Mouse (Mus musculus) thymus, adult 2 months (tissue): Measurements from ENCODE around the gene Ankrd34a. TPM values are rescaled to one million over a fixed set of nuclear protein-coding genes. Genes with fewer than 3 reads are reported as not detected.

Experiments
- DNase-seq: peaks from one replicate; pipeline ENCODE4 v3.0.0; 2021
- H3K27ac ChIP-seq: fragments of 200-500 bp; 2 replicates; pipeline ENCODE4 v1.5.1; 2012; ENCODE audit warnings: low read length, control low read depth; ENCODE audit not compliant: control insufficient read depth, insufficient read depth
- H3K27me3 ChIP-seq: fragments of 200-500 bp; 2 replicates; pipeline ENCODE4 v1.6.1; 2012; ENCODE audit warnings: mild to moderate bottlenecking, low read length, moderate library complexity, mixed read lengths; ENCODE audit not compliant: control insufficient read depth, insufficient read depth
- H3K36me3 ChIP-seq: fragments of 200-500 bp; 2 replicates; pipeline ENCODE4 v1.6.1; 2012; ENCODE audit warnings: mild to moderate bottlenecking, low read length, moderate library complexity; ENCODE audit not compliant: control insufficient read depth, insufficient read depth
- H3K4me1 ChIP-seq: fragments of 200-500 bp; replicated peaks from 2 replicates; pipeline ENCODE4 v1.6.1; 2012; ENCODE audit warnings: low read length; ENCODE audit not compliant: control insufficient read depth, insufficient read depth
- H3K4me3 ChIP-seq: fragments of 200-500 bp; 2 replicates; pipeline ENCODE4 v1.5.1; 2012; ENCODE audit warnings: mild to moderate bottlenecking, low read length, control low read depth, moderate library complexity; ENCODE audit not compliant: control insufficient read depth, insufficient read depth
- CTCF ChIP-seq: fragments of 200-500 bp; IDR thresholded peaks from 2 replicates; pipeline ENCODE4 v1.5.1; 2012; ENCODE audit warnings: mild to moderate bottlenecking, control low read depth, low read length, moderate library complexity, borderline replicate concordance; ENCODE audit not compliant: control insufficient read depth, poor library complexity, insufficient read depth; ENCODE audit errors: extremely low read depth
- POLR2A ChIP-seq: fragments of 200-500 bp; IDR thresholded peaks from 2 replicates; pipeline ENCODE4 v1.6.1; 2012; ENCODE audit warnings: mild to moderate bottlenecking, low read length, control low read depth, moderate library complexity; ENCODE audit not compliant: control insufficient read depth, poor library complexity, insufficient read depth; ENCODE audit errors: extremely low read depth
- WGBS: fragments of 180-500 bp; shearing (Covaris S2); methylation state at CpG from one replicate; pipeline ENCODE4 v1.1.7; 2018; 5-methylcytosine and 5-hydroxymethylcytosine counted together
- polyA plus RNA-seq: library from polyadenylated mRNA; depleted of rRNA; stranded (reverse); fragments of >200 nt; gene quantifications from 2 replicates; pipeline ENCODE4 v1.2.3, GENCODE M21; 2012; rRNA removed

Gene Ankrd34a
- 0.18 and 0.49 TPM in 2 replicates for polyA plus RNA-seq

DNA sequence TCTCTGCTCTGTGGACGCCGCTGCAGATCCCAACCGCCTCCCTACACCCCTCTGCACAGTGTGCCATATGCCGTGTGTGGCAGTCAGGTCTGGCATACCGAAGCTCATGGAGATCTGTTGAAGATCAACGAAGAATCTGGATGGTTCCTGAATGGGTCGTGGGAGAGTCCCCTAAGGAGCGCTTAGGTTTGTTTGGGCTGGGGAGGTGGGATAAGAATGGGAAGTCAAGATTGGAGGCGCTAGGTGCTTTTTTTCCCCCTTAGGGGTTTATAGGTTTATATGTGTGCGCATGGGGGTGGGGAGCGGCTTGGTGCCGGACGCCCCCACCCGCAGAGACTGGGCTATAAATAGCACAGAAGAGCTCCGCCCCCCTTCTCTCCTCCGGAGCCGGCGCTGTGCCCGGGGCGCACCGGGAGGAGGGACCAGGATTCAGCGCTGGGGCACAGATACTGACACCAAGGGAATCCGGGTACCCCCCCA, at the start of gene Ankrd34a:
Ankrd34a (plus strand) TSS at position 409 of the 480 bp plus-strand sequence.
- TF ChIP-seq CTCF (no peak), POLR2A (no peak)
- Histone ChIP-seq H3K4me1 (peaks cover 31% of the 10 kb centered on the region), H3K27me3 (peaks cover 35% of the 10 kb centered on the region; the same call in 1 of the 2 replicates), H3K27ac (no peak within 1 kb of the TSS), H3K36me3 (no peaks in the 10 kb centered on the region), H3K4me3 (peak within 1 kb of the TSS; percentile 19; the same call in 1 of the 2 replicates)
- DNase-seq, result no peak
- WGBS, result 4% methylated on average over 23 of the region's 23 CpGs

DNA sequence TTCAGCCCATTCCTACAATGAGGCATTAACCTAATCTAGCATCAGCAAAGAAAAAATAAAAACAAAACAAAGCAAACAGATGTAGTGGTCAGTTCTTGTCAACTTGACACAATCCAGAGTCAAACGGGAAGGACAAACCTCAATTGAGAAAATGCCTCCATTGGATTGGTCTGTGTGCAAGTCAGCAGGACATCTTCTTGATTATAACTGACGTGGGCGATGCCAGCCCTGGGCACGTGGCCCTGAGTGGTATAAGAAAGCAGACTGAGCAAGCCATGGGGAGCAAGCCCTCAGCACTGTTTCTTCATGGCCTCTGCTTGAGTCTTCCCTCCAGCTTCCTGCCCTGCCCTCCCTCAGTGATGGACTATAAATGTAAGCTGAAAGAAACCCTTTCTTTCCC, 49.6 kb upstream of the Ankrd34a start:
- Histone ChIP-seq H3K4me3 (no peak overlapping the region), H3K27me3 (no peaks in the 10 kb centered on the region), H3K4me1 (peaks cover 4% of the 10 kb centered on the region; the same call in 1 of the 2 replicates), H3K27ac (no peak overlapping the region), H3K36me3 (no peaks in the 10 kb centered on the region)
- DNase-seq, result no peak
- no peak for TF ChIP-seq POLR2A
- TF ChIP-seq CTCF, result no peak
- 64% methylated on average over 4 of the region's 4 CpGs for WGBS

- H3K27me3 ChIP-seq, result no peaks in the 10 kb centered on the region
- H3K36me3 ChIP-seq, result no peaks in the 10 kb centered on the region
- peak; percentile 81 for DNase-seq
- H3K4me3 ChIP-seq, result no peak overlapping the region
- TF ChIP-seq POLR2A, result no peak
- no peak for TF ChIP-seq CTCF
- 18% methylated on average over 14 of the region's 14 CpGs for WGBS
- peaks cover 4% of the 10 kb centered on the region; the same call in 1 of the 2 replicates for H3K4me1 ChIP-seq
- H3K27ac ChIP-seq, result no peak overlapping the region
Observed at GRCm38 (mm10) chr3:96547389-96547960, 49.0 kb upstream of the Ankrd34a start.

- Histone ChIP-seq H3K4me3 (no peak overlapping the region), H3K36me3 (no peaks in the 10 kb centered on the region), H3K4me1 (peaks cover 8% of the 10 kb centered on the region), H3K27me3 (no peaks in the 10 kb centered on the region), H3K27ac (no peak overlapping the region)
- 94% methylated on average over 7 of the region's 7 CpGs for WGBS
- TF ChIP-seq POLR2A (no peak), CTCF (no peak)
- DNase-seq, result no peak
Observed at GRCm38 (mm10) chr3:96548824-96549223, 47.6 kb upstream of the Ankrd34a start.

DNA sequence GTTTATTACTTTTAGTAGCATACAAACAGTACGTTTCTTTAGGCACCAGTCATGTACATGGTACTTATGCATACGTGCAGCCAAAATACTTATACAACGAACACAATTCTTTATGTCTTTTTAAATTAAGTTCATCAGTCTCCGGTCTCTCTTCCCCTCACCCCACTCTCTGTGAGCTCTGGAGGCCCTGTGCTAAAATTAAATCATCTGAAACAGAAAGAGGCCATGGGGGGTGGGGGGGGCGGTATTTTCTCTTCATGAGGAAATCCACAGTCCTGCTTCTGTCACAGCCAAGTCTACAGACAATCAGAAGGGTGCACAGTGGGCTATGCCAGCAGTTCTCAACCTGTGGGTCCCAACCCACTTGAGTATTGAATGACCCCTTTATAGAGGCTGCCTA, 47.1 kb upstream of the Ankrd34a start:
- no peak overlapping the region for H3K4me3 ChIP-seq
- H3K27ac ChIP-seq, result no peak overlapping the region
- H3K27me3 ChIP-seq, result no peaks in the 10 kb centered on the region
- TF ChIP-seq POLR2A (no peak), CTCF (no peak)
- H3K36me3 ChIP-seq, result no peaks in the 10 kb centered on the region
- H3K4me1 ChIP-seq, result peaks cover 12% of the 10 kb centered on the region
- no peak for DNase-seq
- 69% methylated on average over 5 of the region's 5 CpGs for WGBS

- Histone ChIP-seq H3K36me3 (no peaks in the 10 kb centered on the region), H3K4me1 (peaks cover 24% of the 10 kb centered on the region), H3K27ac (no peak overlapping the region), H3K27me3 (no peaks in the 10 kb centered on the region), H3K4me3 (no peak overlapping the region)
- TF ChIP-seq POLR2A, result no peak
- TF ChIP-seq CTCF, result no peak
- 13% methylated on average over 8 of the region's 8 CpGs for WGBS
- peak; percentile 71 for DNase-seq
Observed at GRCm38 (mm10) chr3:96551203-96551602, 45.2 kb upstream of the Ankrd34a start.
